Mouse (Mus musculus): ENCODE measurements around the gene Capn2.

DNA sequence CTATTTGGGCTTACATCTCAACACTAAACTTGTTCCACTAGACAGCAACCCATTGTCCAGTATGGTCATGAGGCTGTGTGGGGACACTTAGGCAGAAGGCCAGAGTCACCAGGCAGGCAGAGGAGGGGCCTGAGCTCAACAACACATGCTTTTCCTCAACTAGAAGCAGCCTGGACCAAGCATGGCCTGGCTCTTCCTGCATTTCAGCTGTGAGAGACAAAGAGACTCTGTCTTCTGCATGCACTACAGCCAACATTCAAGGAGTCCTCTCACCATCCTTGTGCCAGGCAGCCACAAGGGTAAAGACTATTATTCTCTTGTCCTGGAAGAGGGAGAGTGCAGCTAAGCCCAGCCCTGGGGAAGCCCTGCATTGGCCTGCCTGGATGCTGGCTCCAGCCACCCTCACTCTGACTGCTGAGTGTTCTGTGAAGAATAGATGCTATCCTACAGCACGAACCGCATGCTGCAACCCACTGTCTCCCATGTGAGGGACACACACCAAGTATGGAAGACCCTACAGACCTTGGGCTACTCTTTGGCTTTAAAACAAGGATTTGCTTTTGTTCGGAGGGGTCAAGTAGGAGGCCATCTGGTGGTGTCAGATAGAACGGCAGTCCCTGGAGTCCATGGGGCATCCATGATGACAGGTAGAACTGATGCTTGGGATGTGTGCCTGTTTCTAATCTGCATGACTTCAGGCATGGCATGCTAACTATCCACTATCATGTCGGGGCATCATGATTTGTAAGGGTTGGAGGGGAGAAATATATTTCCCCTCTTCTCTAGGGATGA is 42.2 kb downstream of the Capn2 start:
- TF ChIP-seq CTCF (conservative IDR thresholded peaks at IDR 0.05; ENCODE audit: low read length) (peak; percentile 29; the same call in 1 of the 2 replicates), POU5F1 (IDR thresholded peaks at IDR 0.05; ENCODE audit: borderline replicate concordance, low read length) (no peak), NANOG (IDR thresholded peaks at IDR 0.05; ENCODE audit: borderline replicate concordance, low read length) (no peak)

Data from E14TG2a.4 (cell line).